Mouse (Mus musculus) right cerebral cortex, postnatal 25 days (tissue): ENCODE results near the gene Pfkfb2.

Experiments
- DNase-seq: peaks from one replicate; pipeline ENCODE4 v3.0.0; 2022

Pfkfb2 gene

DNA sequence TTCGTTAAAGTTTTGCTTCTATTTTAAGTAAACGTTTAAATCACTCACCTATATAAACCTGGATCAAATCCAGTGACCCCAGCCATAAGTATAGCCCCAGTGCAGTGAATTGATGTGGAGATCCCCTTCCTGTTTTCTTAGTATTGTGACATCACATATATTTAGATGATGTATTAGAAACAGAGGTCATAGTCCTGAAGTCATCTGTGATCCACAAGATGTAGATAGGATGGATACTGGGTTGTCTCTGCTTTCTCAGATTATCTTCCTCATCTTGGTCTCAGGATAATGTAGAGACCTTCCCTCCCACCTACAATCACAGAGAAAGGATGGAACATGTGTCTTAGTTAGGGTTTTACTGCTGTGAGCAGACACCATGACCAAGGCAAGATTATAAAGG is at the start of gene Pfkfb2:
Gene Pfkfb2, minus strand, starts transcription at position 101 of the 400 bp plus-strand sequence.
- no peak for DNase-seq

DNA sequence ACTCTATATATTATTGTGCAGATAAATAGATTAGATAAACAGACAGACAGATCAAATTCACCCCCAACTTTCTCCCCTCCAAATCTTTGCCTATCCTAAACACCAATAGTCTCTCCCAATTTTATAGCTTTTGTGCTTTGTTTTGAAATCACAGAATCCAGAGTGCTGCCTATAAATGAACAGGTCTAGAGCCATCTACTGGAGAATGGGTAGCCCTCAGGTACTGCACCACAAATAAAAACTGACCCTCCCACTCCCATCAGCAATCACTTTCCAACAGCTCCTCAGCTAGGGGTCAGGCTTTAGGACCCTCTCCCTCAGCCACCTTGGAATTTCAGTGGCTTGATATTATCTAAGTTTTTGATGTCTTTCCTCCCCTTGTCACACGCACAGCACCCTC is 47.6 kb upstream of the Pfkfb2 start:
- no peak for DNase-seq

DNA sequence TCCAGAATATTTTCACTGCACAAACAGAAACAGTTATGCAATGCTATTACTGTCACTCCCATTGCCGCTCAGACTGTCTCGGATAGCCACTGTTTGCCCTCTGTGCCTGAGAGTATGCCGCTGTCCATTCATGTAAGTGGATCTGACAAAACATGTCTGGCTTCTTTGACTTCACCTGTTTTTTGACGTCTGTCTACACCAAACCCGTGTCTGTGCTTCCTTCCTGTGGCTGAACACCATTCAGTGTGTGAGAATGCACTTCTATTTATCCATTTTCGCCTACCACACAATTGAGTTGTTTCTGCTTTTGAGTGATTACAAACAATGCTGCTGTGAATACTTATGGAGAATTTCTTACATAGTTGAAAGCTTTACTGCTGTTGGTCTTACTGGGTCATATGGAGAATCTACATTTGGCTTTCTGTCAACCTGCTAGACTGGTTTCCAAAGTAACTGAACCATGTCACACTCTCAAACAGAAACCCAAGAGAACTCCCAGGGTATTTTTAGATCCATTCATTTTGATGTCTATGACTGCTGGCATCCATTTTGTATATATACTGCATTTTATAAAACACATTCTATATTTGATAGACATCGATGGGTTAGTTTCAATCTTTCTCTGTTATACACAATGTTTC is 46.8 kb upstream of the Pfkfb2 start:
- DNase-seq = no peak

DNA sequence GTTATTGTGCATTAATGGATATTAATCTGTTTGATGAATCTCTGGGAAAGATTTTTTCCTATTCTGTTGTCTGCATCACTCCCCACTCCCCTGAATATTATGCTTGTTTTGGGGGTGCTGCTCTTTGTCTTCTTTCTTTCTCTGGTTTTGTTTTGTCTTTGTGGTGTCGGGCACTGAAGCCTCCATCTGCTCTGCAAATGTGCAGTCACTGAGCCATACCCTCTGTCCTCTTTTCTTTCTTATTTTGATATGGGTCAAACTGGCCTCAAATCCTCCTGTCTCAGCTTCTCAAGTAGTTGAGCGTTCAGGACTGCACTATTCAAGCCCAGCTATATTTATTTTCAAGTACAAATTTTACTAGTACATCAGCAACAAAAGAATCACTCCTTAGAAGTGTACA is 46.2 kb upstream of the Pfkfb2 start:
- DNase-seq = no peak

DNA sequence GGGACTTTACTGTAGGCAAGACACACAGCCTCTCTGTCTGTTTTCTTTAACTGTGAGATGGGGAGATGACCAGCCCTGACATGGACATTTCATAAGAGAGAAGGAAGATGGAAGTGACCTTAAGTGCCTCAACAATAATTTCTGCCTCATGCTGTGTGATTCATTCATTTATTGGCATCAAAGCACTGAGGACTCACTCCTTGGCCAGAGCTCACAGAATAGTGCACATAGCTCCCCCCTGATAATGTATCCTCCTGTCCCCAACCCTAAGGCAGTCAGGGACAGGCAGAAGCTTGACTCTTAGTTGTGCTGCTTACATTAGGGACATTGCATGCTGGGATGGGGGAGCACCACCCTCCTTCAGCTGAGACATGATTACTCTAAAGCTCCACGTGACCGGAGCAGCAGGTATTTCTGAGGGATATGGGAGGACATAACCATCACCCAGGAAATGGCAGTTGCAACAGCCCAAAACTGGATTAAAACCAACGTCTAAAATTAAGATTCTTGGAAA is 42.0 kb upstream of the Pfkfb2 start:
- DNase-seq = no peak

DNA sequence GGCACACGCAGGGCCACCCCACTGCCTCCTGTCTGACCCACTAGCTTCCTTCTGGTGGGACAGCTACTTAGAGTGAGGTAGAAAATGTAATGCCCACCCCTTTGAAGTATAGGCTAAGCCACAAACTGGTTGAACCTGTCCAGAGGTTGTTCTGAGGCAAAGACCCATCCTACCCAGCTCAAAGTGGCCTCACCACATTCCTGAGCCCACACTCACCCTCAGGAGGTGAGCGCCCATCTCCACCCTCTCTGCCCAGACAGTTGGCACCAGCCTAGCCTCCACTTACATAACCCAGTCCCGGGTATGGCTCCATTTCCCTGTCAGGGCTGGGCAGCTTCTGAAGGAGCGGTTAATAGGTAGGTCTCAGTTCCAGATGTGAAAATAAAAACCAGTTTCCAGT is 41.4 kb upstream of the Pfkfb2 start:
- DNase-seq = no peak

DNA sequence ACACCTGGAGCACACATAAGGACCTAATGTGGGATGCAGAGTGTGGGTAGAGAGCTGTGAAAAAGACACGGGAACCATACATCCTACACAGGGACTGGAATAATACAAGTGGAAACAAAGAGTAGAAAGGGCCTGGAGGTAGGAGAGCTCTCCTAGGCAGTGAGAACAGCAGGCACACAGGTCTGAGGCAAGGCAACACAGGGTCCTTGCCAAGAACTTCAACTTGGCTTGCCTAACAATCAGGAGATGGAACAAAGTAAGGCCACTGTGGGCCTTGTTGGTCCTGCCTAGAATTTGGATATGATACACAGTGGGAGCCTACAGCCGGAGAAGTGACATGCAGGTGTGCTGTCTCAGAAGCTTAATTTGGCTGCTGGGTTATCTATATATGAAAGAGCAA is 40.9 kb upstream of the Pfkfb2 start:
- DNase-seq = no peak

DNA sequence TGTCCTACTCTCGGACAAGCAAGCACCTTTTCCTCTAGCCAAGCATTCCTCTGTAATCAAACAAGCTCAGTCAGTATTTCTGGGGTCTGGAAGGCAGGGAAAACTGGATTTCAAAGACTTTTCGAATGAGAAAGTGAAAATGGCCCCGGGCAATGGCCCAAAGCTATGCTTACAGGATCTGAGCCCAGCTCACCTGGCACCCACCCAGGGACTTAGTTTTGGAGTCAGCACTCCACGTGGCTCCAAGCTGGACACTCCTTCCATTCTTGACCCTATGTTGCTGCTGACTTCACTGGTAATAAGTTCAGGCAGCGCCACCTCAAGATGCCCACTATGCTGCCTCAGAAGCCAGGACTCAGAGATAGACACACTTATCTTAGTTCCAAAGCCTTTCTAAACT is 38.0 kb upstream of the Pfkfb2 start:
- DNase-seq = no peak

DNA sequence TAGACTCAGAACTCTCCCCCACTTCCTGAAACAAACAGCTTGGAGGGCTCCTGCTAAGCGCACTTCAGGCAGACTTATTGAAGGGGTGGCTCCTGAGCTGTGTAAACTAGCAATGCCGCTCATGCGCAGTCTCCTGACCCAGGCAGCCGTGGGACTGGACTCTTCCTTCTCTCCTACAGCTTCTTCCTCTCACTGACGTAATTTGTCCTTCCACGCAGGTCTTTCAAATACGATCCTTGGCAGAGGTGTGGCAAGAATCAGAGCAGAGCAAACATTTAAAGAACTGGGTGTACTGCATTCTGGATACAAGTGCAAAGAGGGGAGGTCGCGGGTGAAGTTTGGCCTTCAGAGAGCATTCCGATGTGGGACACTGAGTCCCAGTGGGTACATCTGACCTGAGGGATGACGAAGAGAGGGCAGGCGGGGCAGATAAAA is 35.0 kb upstream of the Pfkfb2 start:
- DNase-seq = no peak

DNA sequence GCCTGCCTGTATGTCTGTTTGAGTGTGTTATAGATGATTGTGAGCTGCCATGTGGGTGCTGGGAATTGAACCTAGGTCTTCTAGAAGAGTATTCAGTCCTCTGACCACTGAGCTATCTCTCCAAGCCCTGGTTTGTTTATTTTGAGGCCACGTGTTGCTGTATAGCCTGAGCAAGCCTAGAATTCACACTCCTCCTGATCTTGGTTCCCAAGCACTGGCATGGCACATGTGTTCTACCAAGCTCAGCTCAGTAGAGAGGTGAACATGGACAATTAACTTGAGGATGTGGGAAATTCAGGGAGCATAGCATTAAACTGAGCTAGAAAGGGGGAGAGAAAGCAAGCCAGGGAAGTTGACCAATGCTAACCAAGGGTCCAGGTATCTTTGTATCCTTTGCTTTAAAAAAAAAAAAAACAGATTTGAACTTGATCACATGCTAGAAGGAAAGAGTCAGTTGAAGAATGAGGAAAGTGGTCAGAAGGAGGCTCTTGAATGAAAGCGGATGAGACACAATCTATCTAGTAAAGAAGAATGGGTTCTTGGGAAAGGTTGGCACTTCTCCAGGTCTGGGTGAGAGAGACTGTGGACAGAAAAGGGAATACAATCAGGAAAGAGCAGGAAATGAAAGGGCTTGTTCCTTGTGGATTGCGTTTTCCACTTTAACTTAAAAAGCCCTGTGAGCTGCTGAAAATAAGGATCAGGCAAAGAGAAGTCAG is 33.1 kb upstream of the Pfkfb2 start:
- DNase-seq = no peak

DNA sequence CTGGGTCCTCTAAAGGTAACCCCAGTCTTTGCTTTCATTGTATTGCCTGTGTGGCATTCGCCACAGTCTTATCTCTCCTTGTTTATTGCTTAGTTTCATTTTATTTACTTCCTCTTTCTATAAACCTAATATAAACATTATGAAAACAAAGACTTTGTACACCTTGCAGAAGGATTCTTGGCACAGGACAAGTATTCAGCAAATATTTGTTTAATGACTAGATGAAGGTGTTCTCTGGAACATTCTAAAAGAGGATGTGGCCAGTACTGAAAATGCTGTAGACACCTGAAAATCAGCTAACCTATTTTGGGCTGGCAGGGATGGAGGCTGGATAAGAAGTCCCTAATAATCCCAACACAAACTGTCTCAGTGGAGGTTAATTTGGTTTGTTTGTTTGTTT is 32.5 kb upstream of the Pfkfb2 start:
- DNase-seq = no peak

DNA sequence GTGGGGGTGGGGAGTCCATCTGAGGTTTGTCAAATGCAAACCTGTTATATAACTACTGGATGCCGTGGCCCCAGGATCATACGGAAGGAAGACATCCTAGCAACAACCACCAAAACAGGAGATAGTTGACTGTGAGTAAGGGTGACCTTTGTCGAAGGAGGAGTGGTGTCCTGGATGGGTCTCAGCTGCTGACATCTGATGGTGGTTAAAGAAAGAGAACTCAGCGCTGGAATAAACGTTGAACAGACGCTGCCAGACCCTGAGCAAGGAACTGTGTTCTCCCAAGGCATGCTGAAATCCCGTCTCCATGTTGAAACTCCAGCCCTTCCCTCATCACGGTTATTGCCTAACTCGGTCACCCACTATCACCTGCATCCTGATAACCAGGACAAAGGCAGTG is 30.6 kb upstream of the Pfkfb2 start:
- no peak for DNase-seq

DNA sequence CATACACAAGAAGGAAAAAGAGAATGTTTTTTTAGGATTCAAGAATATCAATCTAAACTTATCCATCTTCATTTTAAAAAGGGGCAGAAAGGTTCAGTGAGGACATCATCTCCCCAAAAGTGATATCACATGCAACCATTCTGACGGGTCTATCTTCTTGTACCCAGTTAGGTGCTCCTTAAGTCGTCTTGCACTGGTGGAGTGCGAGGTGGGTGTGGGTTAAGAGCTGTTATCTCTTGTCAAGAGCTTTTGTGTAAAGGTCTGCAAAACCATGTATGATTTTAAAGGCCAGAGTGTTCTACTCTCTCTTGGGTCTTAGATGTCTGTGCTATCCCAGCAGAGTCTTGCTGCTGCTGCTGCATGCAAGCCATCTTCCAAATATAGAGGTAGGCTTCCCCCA is 17.8 kb upstream of the Pfkfb2 start:
- DNase-seq = no peak

DNA sequence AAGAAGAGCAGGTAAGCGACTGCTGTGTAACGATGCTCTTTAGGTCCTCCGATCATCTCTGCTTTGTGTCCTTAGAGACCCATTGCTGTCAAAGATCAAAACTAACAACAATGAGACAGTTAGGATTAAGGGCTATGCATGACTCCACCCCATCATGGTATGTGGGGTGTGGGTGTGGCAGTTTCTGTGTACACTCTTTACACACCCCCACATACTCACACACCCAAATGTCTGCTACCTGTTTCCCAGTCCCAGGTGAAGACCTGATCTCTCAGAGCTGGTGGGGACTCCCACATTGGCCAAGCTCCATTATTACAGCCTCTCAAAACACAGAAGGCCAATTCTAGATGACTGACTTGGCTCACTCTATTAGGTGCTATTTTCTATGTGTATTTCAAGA is 16.5 kb upstream of the Pfkfb2 start:
- DNase-seq = no peak

DNA sequence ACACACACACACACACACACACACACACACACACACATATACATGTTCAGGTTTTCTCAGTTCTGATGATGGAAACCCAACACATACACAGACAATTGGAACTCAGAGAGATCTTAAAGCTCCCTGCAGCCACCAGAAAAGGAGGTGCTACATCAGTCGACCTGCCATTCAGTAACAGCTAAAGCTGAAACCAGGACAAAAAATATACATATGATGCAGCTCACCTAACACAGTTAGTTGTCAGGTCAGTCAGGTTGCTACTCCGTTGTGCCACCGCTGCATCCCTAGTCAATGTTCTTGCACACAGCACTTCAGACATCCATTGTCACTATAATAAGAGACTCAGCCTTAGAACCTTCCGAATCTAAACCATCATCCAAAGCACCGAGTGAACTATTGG is 15.9 kb upstream of the Pfkfb2 start:
- no peak for DNase-seq

DNA sequence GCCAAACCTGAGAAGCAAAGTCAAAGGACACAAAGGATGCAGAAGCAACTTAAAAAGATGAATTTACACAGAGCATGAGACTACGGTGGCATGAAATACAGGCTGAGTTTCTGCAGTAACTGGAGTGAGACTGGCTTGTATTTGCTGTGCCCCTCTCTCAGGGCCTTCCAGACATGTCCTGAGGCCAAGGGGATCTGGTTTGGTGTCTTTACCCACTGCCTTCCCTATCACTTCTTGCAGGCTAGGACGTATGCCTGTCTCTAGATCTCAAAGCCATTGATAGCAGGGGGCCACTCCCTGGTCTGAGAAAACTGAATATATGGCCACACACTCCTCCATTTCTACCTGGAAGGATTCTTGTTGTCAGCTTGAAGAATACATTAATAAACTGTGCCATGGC is 15.2 kb upstream of the Pfkfb2 start:
- DNase-seq = no peak

DNA sequence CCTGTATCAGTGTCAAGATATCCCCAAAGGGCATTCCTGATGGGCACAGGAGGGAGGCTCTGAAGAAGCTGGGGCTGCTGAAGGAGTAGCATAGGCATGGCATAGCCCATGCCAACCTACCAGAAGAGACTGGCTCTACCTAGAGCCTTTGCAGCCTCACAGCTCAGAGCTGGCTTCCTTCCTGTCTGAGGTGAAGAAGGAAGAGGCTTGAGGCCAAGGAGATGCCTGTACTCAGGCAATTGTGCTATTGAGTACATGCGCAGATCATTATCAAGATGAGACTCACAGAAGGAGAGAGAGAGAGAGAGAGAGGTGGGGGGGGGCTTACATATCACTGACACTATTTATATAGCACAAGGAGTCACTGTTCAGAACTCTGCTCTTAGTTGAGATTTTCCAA is 14.7 kb upstream of the Pfkfb2 start:
- no peak for DNase-seq

DNA sequence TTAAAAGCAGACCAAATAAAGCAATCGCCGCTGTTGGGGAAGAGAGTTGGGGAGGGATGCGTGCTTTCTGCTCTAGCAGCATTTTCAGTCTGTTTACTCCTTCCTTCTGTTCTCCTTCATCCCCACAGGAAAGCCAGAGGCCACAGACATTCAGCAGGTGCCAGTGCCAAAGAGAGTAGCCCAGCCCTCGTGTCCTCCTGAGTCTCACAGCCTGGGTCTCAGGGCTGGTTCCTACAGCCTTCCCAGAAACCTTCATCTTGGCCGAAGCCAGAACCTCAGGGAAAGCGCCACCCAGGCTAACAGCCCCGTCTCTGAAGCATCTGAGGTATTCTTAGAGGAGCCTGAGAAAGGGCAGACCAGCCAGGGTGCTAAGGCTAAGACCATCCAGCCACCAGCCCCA is 13.1 kb upstream of the Pfkfb2 start:
- DNase-seq = no peak

DNA sequence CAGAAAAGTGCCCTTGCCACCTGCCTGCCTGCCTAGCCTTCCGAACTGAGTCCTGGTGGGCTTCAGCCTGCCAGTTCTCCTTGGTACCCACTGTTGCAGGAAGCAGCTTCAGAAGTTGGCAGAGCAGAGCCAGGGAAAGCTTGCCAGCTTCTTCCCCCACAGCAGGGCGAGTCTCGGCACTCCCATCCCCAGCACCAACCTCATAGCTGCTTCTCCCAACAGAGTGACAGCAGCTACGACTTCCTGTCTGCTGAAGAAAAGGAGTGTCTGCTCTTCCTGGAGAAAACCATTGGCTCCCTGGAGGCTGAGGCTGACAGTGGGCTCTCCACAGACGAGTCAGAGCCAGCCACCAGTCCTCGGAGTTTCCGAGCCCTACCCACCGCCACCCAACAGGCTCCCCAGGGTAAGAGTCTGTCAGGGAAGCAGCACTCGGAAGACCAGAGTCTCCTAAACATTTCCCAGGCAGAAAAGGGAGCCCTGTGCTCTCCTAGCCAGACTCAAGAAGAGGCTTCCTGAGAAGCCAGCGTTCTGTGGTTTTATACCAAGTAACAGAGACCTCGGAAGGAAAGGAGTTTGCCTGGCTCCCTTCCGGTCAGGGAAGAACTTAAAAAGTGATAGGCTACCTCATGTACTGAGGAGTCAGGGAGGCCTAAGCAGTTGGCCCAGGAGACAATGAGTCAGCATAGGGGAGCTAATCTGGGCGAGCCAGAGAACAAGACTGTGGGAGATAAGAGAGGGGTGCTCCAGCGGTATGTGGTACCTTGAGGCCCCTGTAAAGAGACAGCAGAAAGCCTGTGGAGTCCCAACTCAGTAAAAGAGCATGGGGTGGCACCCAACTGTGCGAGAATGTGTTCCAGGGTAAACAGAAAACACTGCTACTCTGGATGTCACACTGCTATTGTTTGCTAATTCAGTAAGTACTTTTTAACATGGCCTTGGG is 12.0 kb upstream of the Pfkfb2 start:
- DNase-seq = peak; percentile 56

DNA sequence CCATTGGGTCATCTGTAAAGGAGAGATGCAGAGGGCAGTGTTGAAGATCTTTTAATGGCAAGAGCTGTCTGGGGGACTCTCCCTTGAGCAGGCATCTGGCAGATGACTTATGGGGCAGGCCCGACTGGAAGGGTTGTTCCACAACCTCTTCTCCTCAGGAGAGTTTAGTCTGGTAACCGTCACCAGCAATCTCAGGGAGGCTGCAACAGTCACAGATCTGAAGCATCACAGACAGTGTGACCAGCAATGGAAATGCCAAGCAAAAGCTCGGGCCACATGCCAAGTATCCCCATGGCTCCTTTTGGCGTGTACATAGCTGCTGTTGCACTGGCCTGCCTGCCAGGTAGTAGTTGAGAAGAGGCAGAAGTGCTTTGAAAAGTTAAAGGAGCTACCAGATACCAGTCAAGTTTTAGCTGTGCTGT is 11.2 kb upstream of the Pfkfb2 start:
- DNase-seq = no peak

DNA sequence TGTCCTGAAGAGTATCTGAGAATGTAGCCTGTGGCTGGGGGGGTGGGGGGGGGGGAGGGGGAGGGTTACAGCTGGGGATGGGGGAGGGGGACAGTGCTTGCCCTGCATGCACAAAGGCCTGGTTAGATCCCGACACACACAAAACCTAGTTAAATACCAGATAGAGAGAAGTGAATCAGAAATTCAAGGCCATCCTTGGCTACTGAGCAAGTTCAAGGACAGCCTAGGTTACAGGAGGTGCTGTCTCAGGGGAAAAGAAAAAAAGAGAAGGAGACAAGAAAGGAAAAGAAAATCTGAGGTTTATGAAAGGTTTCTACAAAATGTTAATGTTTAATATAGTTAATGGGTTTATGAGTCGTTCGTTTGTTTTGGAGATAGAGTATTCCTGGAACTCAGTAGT is 10.6 kb upstream of the Pfkfb2 start:
- no peak for DNase-seq

DNA sequence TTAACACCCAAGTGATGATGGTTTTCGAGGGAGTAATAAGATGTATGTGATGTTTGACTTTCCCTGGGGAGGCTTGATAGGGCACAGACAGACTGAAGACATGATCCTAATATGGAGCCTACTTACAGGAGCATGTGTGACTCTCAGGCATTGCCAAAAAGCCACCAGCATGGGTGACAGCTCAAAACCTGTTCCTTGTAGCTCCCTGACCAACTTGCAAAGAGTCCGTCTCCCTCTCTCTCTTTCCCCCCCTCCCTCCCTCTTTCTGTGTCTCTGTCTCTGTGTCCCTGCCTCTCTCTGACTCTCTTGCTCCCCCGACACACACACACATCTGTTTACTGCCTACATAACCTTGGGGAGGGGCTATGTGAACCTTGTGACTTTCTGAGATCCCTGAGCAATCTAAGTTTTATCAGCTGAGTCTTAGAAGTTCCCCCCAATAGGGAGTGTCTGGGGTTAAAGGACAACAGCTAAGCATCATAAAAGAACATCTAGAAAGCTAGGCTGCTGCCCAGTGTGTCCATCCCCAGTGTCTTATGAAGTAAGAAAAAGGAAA is 9.6 kb upstream of the Pfkfb2 start:
- DNase-seq = no peak

DNA sequence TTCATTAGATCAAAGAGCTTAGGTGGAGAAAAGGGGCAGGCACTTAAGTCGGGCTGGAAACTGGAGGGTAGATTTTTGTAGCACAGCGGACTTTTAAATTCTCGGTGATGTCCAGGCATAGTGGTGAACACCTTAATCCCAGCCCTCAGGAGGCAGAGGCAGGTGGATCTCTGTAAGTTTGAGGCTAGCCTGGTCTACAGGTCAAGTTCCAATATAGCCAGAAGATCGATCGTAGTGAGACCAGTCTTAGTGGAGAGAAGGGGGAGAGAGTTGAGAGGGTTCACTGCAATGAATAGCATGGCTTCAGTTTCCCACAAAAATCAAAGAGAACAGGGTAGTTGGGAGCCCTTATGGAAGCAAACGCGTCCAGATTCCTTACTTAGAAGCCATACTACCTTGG is 8.9 kb upstream of the Pfkfb2 start:
- no peak for DNase-seq
